Mouse (Mus musculus): ENCODE measurements around the gene Qtrt2. TPM values are rescaled to one million over a fixed set of nuclear protein-coding genes. Genes with fewer than 3 reads are reported as not detected.

Qtrt2 gene
- polyA plus RNA-seq, 2 experiments from 2014 or later, result 22.3 to 23.5 TPM

GRCm38 (mm10) chr16:43814644-43815043 is 112.0 kb downstream of the Qtrt2 start:
- ATAC-seq, result no peak

Other genes with a start within 250 kb of the Qtrt2 start
- gene Drd3, start 172.8 kb downstream of the Qtrt2 start, polyA plus RNA-seq (2017; shearing (Covaris generic)), result not detected
- gene Ccdc191, start 37.0 kb downstream of the Qtrt2 start, polyA plus RNA-seq (2017; shearing (Covaris generic)), result 10 to 100 TPM; 15.6 to 17.1 TPM
- 1 to 10 TPM; 2.5 to 3.3 TPM for gene Zdhhc23, start 53.0 kb upstream of the Qtrt2 start, polyA plus RNA-seq (2017; shearing (Covaris generic))
- gene Gramd1c, start 136.5 kb upstream of the Qtrt2 start, polyA plus RNA-seq (2017; shearing (Covaris generic)), result 1 to 10 TPM; 4.7 to 6.0 TPM
- gene Atp6v1a, start 212.9 kb upstream of the Qtrt2 start, polyA plus RNA-seq (2017; shearing (Covaris generic)), result 10 to 100 TPM; 33.4 to 41.1 TPM
- 10 to 100 TPM; 22.0 to 22.1 TPM for gene Naa50, start 213.0 kb upstream of the Qtrt2 start, polyA plus RNA-seq (2017; shearing (Covaris generic))
- gene Usf3, start 246.4 kb upstream of the Qtrt2 start, polyA plus RNA-seq (2017; shearing (Covaris generic)), result 1 to 10 TPM; 3.9 to 5.2 TPM

Data from CD4-positive, CD25-positive, alpha-beta regulatory T cell, adult 4 months (primary cell).